Mouse (Mus musculus) brain, embryonic 14.5 days (tissue): Measurements from ENCODE around the gene Dpf1.

ENCODE experiments used
- CTCF ChIP-seq: fragments of 200-500 bp; IDR thresholded peaks from 2 replicates; pipeline ENCODE4 v1.5.1; 2012; ENCODE audit warnings: inconsistent platforms, mild to moderate bottlenecking, moderate library complexity, borderline replicate concordance; ENCODE audit not compliant: insufficient read depth, insufficient read length; ENCODE audit errors: extremely low read depth
- POLR2A ChIP-seq: fragments of 200-500 bp; IDR thresholded peaks from 2 replicates; pipeline ENCODE4 v1.6.1; 2012; ENCODE audit warnings: mild to moderate bottlenecking, inconsistent platforms, borderline replicate concordance; ENCODE audit not compliant: poor library complexity, insufficient read depth, insufficient read length, severe bottlenecking; ENCODE audit errors: extremely low read depth

DNA sequence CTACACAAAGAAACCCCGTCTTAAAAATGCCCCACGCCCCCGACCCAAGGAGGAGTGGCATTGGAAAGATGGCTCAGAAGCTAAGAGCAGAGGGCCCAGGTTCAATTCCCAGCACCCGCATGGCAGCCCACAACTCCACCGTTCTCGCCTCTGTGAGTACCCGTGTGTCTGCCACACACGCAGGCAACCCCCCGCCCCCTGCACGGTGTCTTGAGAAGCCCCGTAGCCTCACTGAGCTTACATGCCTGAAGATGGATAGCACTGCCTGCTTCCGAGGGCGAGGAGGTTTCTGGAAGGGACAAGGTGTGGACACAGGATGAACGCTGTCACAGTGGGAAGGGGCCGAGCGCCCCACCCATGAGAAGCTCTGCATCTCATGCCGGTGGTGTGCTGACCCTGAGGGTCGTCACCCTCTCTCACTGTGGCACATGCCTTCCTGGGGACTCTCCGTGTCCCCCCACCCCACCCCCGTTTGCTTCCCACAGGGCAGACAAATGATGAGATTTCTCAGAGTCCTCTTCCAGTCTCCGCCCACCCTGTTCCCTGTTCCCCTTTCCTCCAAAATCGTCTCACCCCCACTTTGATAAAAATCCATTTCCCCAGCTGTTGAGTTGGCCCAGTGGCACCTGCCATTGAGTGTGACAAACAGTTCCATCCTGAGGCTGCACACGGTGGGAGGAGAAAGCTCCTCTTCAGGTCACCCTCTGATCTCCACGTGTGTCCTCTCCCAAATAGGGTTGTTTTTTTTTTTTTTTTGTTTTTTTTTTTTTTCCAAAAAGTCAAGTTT is 7.7 kb upstream of the Dpf1 start:
- TF ChIP-seq CTCF (no peak), POLR2A (no peak)
